Comparison of ENCODE assay signal across 10 mouse cellular contexts in genomic region chr13:29110127-29110526, GRCm38 (mm10).
DNase-seq lines count a peak whose midpoint lies in the region; ATAC-seq and TF ChIP-seq lines count a peak whose summit lies in the region.
"Had no signal": no experiment of that assay in that cellular context is flagged by ENCODE, and none has a peak within 500 bp of the region (broad histone marks: within the 10 kb centered on the region; RNA-seq: fewer than 3 reads in every experiment).

No protein-coding gene starts in this region.

- H3K27me3 ChIP-seq in limb, embryonic 11.5 days (ENCODE audit: control insufficient read depth, insufficient read depth, low read length), result no peaks in the 10 kb centered on the region
- no peaks in the 10 kb centered on the region for H3K27me3 ChIP-seq in thymus, adult 2 months (ENCODE audit: control insufficient read depth, insufficient read depth, low read length)
- H3K27me3 ChIP-seq: neural tube, embryonic 12.5 days had no signal

- H3K27ac ChIP-seq in limb, embryonic 11.5 days (replicated peaks; ENCODE audit: low read depth, low read length), result no peak overlapping the region
- H3K27ac ChIP-seq in thymus, adult 2 months (ENCODE audit: control insufficient read depth, insufficient read depth, low read length), result no peak overlapping the region
- H3K27ac ChIP-seq: neural tube, embryonic 12.5 days had no signal

- WGBS in limb, embryonic 11.5 days, result 67% methylated on average over 5 of the region's 5 CpGs
- WGBS in thymus, adult 2 months, result 87% methylated on average over 5 of the region's 5 CpGs

- H3K4me1 ChIP-seq in limb, embryonic 11.5 days (ENCODE audit: control insufficient read depth, insufficient read depth, low read length), result no peaks in the 10 kb centered on the region
- peaks cover 3% of the 10 kb centered on the region; the same call in 1 of the 2 replicates for H3K4me1 ChIP-seq in thymus, adult 2 months (replicated peaks; ENCODE audit: control insufficient read depth, insufficient read depth, low read length)
- H3K4me1 ChIP-seq: neural tube, embryonic 12.5 days had no signal

- no peak for TF ChIP-seq CTCF in thymus, adult 2 months (IDR thresholded peaks at IDR 0.05; ENCODE audit: borderline replicate concordance, control insufficient read depth, extremely low read depth, insufficient read depth, low read length, poor library complexity)

- H3K9ac ChIP-seq in limb, embryonic 11.5 days (ENCODE audit: low read length), result no peak overlapping the region
- H3K9ac ChIP-seq: liver, postnatal 0 days; neural tube, embryonic 12.5 days had no signal

- no peak for TF ChIP-seq POLR2A in thymus, adult 2 months (IDR thresholded peaks at IDR 0.05; ENCODE audit: control insufficient read depth, extremely low read depth, insufficient read depth, low read length, poor library complexity)

- peak; percentile 47 to 57 for DNase-seq in cerebellum, postnatal 10 days
- DNase-seq in cerebellum, adult 9-10 months, result no peak
- DNase-seq in urinary bladder, postnatal 36 days (ENCODE audit: low spot score in 2 of 2), result peak; percentile 2 to 12
- DNase-seq in urinary bladder, postnatal 4 days (ENCODE audit: low spot score in 2 of 2), result no peak
- DNase-seq in limb, embryonic 11.5 days (ENCODE audit: low spot score), result peak; percentile 30
- DNase-seq in thymus, adult 2 months, result no peak
- DNase-seq in kidney, adult 9 months, result no peak
- no peak for DNase-seq in kidney, adult 8-10 months
- DNase-seq: liver, postnatal 0 days had no signal

- H3K36me3 ChIP-seq in limb, embryonic 11.5 days (ENCODE audit: control insufficient read depth, insufficient read depth, low read length), result no peaks in the 10 kb centered on the region
- H3K36me3 ChIP-seq in thymus, adult 2 months (ENCODE audit: control insufficient read depth, insufficient read depth, low read length), result no peaks in the 10 kb centered on the region
- H3K36me3 ChIP-seq: neural tube, embryonic 12.5 days had no signal

- H3K4me3 ChIP-seq in limb, embryonic 11.5 days (ENCODE audit: low read depth, low read length), result no peak overlapping the region
- no peak overlapping the region for H3K4me3 ChIP-seq in thymus, adult 2 months (ENCODE audit: control insufficient read depth, insufficient read depth, low read length)
- H3K4me3 ChIP-seq: neural tube, embryonic 12.5 days had no signal

- H3K4me2 ChIP-seq in limb, embryonic 11.5 days (ENCODE audit: low read depth, severe bottlenecking), result no peak overlapping the region
- H3K4me2 ChIP-seq: neural tube, embryonic 12.5 days had no signal

- ATAC-seq in limb, embryonic 11.5 days (ENCODE audit: insufficient number of reproducible peaks, low FRiP score, low TSS enrichment, low read depth), result no peak
- ATAC-seq: liver, postnatal 0 days had no signal

- H3K9me3 ChIP-seq in limb, embryonic 11.5 days (ENCODE audit: control insufficient read depth, low read length), result peaks cover 3% of the 10 kb centered on the region; the same call in 1 of the 2 replicates
- H3K9me3 ChIP-seq: neural tube, embryonic 12.5 days had no signal

Comparison
In these comparisons a context has a peak if more than half of its experiments do, and no peak if none do; other contexts are left out.
1. DNase-seq: peak in cerebellum, postnatal 10 days (2 of 2), urinary bladder, postnatal 36 days (2 of 2) and limb, embryonic 11.5 days (single experiment); none in cerebellum, adult 9-10 months (single experiment), urinary bladder, postnatal 4 days (0 of 2), thymus, adult 2 months (single experiment), kidney, adult 9 months (single experiment) and kidney, adult 8-10 months (0 of 2).